Mouse (Mus musculus): ENCODE results near the gene Zbtb38.

The Zbtb38 gene

DNA sequence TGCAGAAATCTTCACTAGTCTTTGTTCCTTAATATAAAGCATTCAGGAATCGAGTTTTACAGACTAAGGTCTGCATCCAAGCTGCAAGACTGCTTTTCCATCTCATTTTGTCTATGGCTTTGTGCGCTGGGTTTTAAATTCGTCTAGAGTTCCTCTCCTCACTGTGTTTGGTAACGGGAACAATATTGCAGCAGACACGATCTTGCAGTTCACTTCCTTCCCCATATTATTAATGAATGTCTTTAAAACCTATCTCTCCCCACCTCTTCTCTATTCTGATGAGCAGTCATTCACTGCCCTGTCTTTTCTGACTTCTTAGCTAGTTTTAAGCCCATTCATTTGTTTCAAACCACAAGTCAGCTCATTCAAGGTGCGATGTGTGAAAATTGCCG lies 115.5 kb downstream of the Zbtb38 start:
- in situ Hi-C loops (cut with MboI; ENCODE audit: low pct_unique_long_range_greater_than_20kb in 1 of 2, low sequenced_read_pairs in 2 of 2, unreplicated experiment in 1 of 2), result no loop called here

DNA sequence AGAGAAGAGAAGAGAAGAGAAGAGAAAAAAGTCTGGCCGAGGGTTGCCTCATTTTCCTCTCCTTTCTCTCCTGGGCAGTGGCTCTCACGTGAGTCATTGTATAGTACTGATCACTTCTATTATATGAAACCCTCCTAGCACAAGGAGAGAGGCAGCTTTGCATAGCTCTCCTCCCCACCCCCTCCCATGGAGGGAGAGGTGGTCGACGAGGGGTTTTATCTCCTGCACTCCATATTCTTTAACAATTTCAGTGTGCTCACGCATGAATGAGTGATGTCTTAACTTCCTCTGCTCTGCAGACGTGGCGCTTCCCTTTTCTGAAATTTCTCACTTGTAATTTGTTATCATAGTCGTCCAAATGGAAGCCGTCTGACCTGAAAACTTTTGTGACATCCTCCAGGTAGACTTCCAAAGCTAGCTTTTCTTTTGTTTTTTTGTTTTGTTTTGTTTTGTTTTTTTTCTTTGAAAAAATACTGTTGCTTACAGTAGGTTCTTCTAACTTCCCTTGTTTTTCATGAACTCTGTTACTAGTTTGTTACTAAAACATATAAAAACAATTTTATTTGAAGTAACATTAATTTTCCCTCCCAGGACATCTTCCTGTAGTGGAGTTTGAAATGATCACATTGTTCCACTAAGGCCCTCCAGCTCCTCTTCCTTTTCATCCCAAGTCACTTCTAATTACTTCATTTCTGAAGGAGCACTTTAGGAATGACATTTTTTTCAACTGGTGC lies 116.0 kb downstream of the Zbtb38 start:
- in situ Hi-C loops (cut with MboI; ENCODE audit: low pct_unique_long_range_greater_than_20kb in 1 of 2, low sequenced_read_pairs in 2 of 2, unreplicated experiment in 1 of 2), result no loop called here

DNA sequence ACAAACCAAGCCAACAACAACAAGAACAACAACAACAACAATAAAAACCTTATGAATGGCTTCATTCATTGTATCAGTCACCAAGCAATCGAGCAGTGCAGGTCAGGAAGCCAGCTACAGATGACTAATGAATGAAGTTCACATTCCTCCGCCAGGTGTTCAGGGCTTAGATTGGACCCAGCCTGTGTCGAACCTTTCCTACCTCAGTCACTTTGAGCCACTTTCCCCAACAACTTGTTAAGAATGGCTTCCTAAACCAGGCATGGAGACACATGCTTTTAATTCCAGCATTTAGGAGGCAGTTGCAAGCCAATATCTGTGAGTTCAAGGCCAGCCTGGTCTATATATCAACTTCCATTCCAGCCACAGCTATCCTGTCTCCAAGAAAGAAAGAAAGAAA lies 116.7 kb downstream of the Zbtb38 start:
- in situ Hi-C loops (cut with MboI; ENCODE audit: low pct_unique_long_range_greater_than_20kb in 1 of 2, low sequenced_read_pairs in 2 of 2, unreplicated experiment in 1 of 2), result no loop called here

DNA sequence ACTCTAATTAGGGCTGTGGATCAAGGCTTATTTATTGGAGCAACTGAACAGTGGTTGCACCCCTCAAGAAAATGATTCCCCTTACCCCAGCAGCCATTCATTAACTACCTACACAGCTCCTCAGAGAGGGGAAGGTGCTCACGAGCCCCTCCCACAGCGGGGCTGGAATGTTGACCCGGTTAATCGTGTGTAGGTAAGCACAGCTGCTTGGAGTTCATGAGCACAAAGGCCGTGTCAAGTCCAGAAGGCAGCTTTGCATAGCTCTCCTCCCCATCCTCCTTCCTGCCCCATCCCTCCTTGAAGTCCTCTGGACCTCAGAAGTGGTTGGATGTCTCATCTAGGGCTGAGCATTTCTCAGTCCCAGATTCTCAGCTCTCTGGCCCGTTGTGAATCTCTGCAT lies 117.5 kb downstream of the Zbtb38 start:
- in situ Hi-C loops (cut with MboI; ENCODE audit: low pct_unique_long_range_greater_than_20kb in 1 of 2, low sequenced_read_pairs in 2 of 2, unreplicated experiment in 1 of 2), result no loop called here

DNA sequence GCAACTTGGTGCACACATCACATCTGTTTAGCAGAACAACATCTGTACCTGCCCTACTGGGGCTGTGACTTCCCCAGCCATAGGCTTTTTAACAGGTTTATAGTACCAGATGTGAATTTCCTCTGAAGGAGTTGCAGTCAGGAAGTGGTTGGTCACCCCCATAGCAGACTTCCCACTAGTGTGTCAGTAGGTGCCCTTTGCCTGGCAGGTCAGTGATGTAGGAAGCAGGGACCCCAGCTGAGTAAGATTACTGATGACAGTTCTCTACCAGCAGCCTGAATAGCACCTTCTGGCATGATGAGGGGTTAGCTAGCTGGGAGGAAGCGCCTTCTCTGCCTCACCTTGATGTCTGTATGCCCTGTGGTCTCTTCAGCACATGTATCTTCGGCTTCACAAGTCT lies 118.9 kb downstream of the Zbtb38 start:
- in situ Hi-C loops (cut with MboI; ENCODE audit: low pct_unique_long_range_greater_than_20kb in 1 of 2, low sequenced_read_pairs in 2 of 2, unreplicated experiment in 1 of 2), result no loop called here
